Mouse (Mus musculus) hindbrain, postnatal 0 days (tissue): ENCODE results near the gene Vamp2. TPM values are rescaled to one million over a fixed set of nuclear protein-coding genes. Genes with fewer than 3 reads are reported as not detected.
A peak's percentile ranks its signal among the peaks of the same experiment; 100 is the strongest.

Experiments
- ATAC-seq: fragments of 200-750 bp; cut with Nextera tagmentation; 2 replicates; pipeline ENCODE4 v1.8.0; 2017; ENCODE audit warnings: mild to moderate bottlenecking, moderate TSS enrichment, moderate library complexity
- DNase-seq: peaks from one replicate; pipeline ENCODE4 v3.0.0-alpha.2; 2015; ENCODE audit warnings: low spot score
- H3K27ac ChIP-seq: fragments of 300-500 bp; sonication (generic); 2 replicates; pipeline ENCODE4 v1.5.1; 2014; ENCODE audit warnings: mild to moderate bottlenecking
- H3K27me3 ChIP-seq: fragments of 300-500 bp; sonication (generic); 2 replicates; pipeline ENCODE4 v1.6.1; 2014; ENCODE audit warnings: low read length, mixed read lengths; ENCODE audit not compliant: insufficient read depth
- H3K36me3 ChIP-seq: fragments of 300-500 bp; sonication (generic); 2 replicates; pipeline ENCODE4 v1.6.1; 2014; ENCODE audit warnings: low read length, mixed read lengths; ENCODE audit not compliant: insufficient read depth
- H3K4me1 ChIP-seq: fragments of 300-500 bp; sonication (generic); 2 replicates; pipeline ENCODE4 v1.6.1; 2014; ENCODE audit warnings: antibody characterized with exemption, low read length, mixed read lengths; ENCODE audit not compliant: insufficient read depth
- H3K4me2 ChIP-seq: fragments of 300-500 bp; sonication (generic); 2 replicates; pipeline ENCODE4 v1.6.1; 2014; ENCODE audit warnings: low read depth, mild to moderate bottlenecking, low read length, moderate library complexity, mixed read lengths
- H3K4me3 ChIP-seq: fragments of 300-500 bp; sonication (generic); 2 replicates; pipeline ENCODE4 v1.5.1; 2014; ENCODE audit warnings: low read length
- H3K9ac ChIP-seq: fragments of 300-500 bp; sonication (generic); replicated peaks from 2 replicates; pipeline ENCODE4 v1.6.1; 2014; ENCODE audit warnings: mild to moderate bottlenecking, low read length, moderate library complexity, mixed read lengths
- H3K9me3 ChIP-seq: fragments of 300-500 bp; sonication (generic); 2 replicates; pipeline ENCODE4 v1.6.1; 2016; ENCODE audit warnings: low read length, mixed read lengths
- CTCF ChIP-seq: IDR thresholded peaks from 2 replicates; pipeline ENCODE4 v1.5.1; 2016; ENCODE audit warnings: antibody characterized with exemption, control low read depth, low read depth
- WGBS: fragments of 180-500 bp; shearing (Covaris S2); extraction: QIAGEN DNeasy Blood & Tissue Kit; methylation state at CpG from one replicate; pipeline ENCODE4 v1.1.7; 2014; 5-methylcytosine and 5-hydroxymethylcytosine counted together
- polyA plus RNA-seq: library from polyadenylated mRNA; unstranded; fragments of >200 nt; fragmentation: Nextera tagmentation; extraction: Ambion mirVana; gene quantifications from 2 replicates; pipeline ENCODE4 v1.2.1, GENCODE M21; 2015
- total RNA-seq: library from RNA; depleted of rRNA; stranded (reverse); fragments of >200 nt; gene quantifications from 2 replicates; pipeline ENCODE4 v1.2.3, GENCODE M21; 2014

The Vamp2 gene
- total and polyA plus RNA-seq, 2 experiments from 2014 or later, result 146 to 489 TPM

DNA sequence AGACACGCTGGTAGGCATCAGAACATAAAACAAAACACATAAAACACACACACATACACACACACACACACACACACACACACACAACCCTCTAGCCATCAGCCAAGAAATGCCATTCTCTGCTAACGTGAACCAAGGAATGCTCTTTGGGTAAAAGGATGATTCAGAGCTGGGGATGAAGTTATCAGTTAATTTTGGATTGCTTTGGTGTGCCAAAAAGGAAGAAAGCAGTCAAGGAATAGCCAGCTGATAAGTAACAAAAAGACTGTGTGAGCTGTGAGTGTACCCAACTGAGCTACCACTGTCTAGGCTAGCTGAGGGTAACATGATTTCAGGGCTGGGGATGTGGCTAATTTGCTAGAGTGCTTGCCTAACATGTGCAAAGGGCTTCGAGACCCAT lies 25.7 kb downstream of the Vamp2 start:
- TF ChIP-seq CTCF, result no peak
- WGBS, result 70% methylated on average over 3 of the region's 3 CpGs

GRCm38 (mm10) chr11:69114621-69115020 lies 26.3 kb downstream of the Vamp2 start:
- no peak overlapping the region for H3K27ac ChIP-seq
- DNase-seq (no peak), ATAC-seq (no peak)
- no peak for TF ChIP-seq CTCF
- H3K4me1 ChIP-seq, result no peaks in the 10 kb centered on the region
- H3K9ac ChIP-seq, result no peak overlapping the region
- 80% methylated on average over 3 of the region's 3 CpGs for WGBS
- H3K4me3 ChIP-seq, result no peak overlapping the region
- H3K4me2 ChIP-seq, result no peak overlapping the region
- no peaks in the 10 kb centered on the region for H3K27me3 ChIP-seq
- no peaks in the 10 kb centered on the region for H3K9me3 ChIP-seq
- 0 out of 2 replicates have a peak, but pooled peaks cover under 1% of the 10 kb centered on the region for H3K36me3 ChIP-seq

More for the DNA sequence above, 25.7 kb downstream of the Vamp2 start:
- Histone ChIP-seq H3K9me3 (no peaks in the 10 kb centered on the region), H3K27me3 (no peaks in the 10 kb centered on the region), H3K27ac (no peak overlapping the region), H3K4me1 (no peaks in the 10 kb centered on the region), H3K36me3 (peaks cover 6% of the 10 kb centered on the region; the same call in 1 of the 2 replicates), H3K4me3 (no peak overlapping the region), H3K4me2 (no peak overlapping the region), H3K9ac (no peak overlapping the region)
- ATAC-seq (no peak), DNase-seq (no peak)

GRCm38 (mm10) chr11:69116843-69117242 lies 28.6 kb downstream of the Vamp2 start:
- peak overlapping the region; percentile 97 for H3K4me2 ChIP-seq
- DNase-seq, result no peak
- no peak overlapping the region for H3K9ac ChIP-seq
- ATAC-seq, result no peak
- 58% methylated on average over 5 of the region's 5 CpGs for WGBS
- H3K4me1 ChIP-seq, result peaks cover 15% of the 10 kb centered on the region
- H3K27ac ChIP-seq, result 0 out of 2 replicates have a peak overlapping the region, but pooled peaks have one; percentile 78
- 0 out of 2 replicates have a peak overlapping the region, but pooled peaks have one; percentile 83 for H3K4me3 ChIP-seq
- H3K27me3 ChIP-seq, result no peaks in the 10 kb centered on the region
- H3K36me3 ChIP-seq, result no peaks in the 10 kb centered on the region
- H3K9me3 ChIP-seq, result no peaks in the 10 kb centered on the region
- TF ChIP-seq CTCF, result no peak

- H3K9ac ChIP-seq, result peak overlapping the region; percentile 78
- H3K27me3 ChIP-seq, result no peaks in the 10 kb centered on the region
- no peaks in the 10 kb centered on the region for H3K36me3 ChIP-seq
- ATAC-seq (0 out of 2 replicates have a peak, but pooled peaks have one; percentile 10), DNase-seq (peak; percentile 48)
- H3K9me3 ChIP-seq, result no peaks in the 10 kb centered on the region
- TF ChIP-seq CTCF, result no peak
- H3K4me2 ChIP-seq, result peak overlapping the region; percentile 97
- H3K27ac ChIP-seq, result peak overlapping the region; percentile 78
- under 1% methylated on average over 45 of the region's 45 CpGs for WGBS
- H3K4me3 ChIP-seq, result peak overlapping the region; percentile 83
- H3K4me1 ChIP-seq, result peaks cover 15% of the 10 kb centered on the region
Observed at GRCm38 (mm10) chr11:69117737-69118695, 29.7 kb downstream of the Vamp2 start.

DNA sequence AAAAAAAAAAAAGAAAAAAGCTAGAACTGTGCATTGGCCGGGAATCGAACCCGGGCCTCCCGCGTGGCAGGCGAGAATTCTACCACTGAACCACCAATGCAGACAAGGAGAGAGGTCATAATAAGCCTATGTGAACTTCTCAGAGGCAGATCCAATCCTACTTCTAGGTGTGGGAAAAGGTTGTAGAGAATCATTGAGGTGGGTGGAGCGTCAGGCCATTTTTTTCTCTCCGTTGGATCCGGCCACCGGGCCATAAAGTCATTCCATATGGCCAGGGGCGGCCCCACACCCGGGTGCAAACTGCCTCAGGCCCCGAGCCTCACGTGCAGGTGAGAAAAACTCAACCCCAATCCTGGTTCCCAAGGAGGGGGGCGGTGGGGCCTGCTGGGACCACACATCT lies 30.5 kb downstream of the Vamp2 start:
- no peaks in the 10 kb centered on the region for H3K27me3 ChIP-seq
- H3K27ac ChIP-seq, result no peak overlapping the region
- WGBS, result under 1% methylated on average over 15 of the region's 15 CpGs
- no peaks in the 10 kb centered on the region for H3K36me3 ChIP-seq
- ATAC-seq (peak; percentile 28; the same call in 1 of the 2 replicates), DNase-seq (peak; percentile 92)
- no peaks in the 10 kb centered on the region for H3K9me3 ChIP-seq
- peak overlapping the region; percentile 97 for H3K4me2 ChIP-seq
- TF ChIP-seq CTCF, result no peak
- no peak overlapping the region; the same call in 1 of the 2 replicates for H3K9ac ChIP-seq
- H3K4me3 ChIP-seq, result peak overlapping the region; percentile 83
- peaks cover 15% of the 10 kb centered on the region for H3K4me1 ChIP-seq

GRCm38 (mm10) chr11:69119446-69120155 lies 31.3 kb downstream of the Vamp2 start:
- Histone ChIP-seq H3K9me3 (no peaks in the 10 kb centered on the region), H3K36me3 (no peaks in the 10 kb centered on the region), H3K4me2 (peak overlapping the region; percentile 97), H3K27me3 (no peaks in the 10 kb centered on the region), H3K4me3 (peak overlapping the region; percentile 77), H3K27ac (no peak overlapping the region), H3K4me1 (peaks cover 15% of the 10 kb centered on the region), H3K9ac (no peak overlapping the region; the same call in 1 of the 2 replicates)
- TF ChIP-seq CTCF, result no peak
- DNase-seq, result no peak
- WGBS, result 34% methylated on average over 14 of the region's 14 CpGs
- ATAC-seq, result no peak
